Mouse (Mus musculus): ENCODE data around the gene Egfem1.

- TF ChIP-seq POLR2A (IDR thresholded peaks at IDR 0.05; ENCODE audit: extremely low read depth, insufficient read depth, low read length) (no peak), CTCF (IDR thresholded peaks at IDR 0.05; ENCODE audit: extremely low read depth, insufficient read depth, low read length) (no peak)
Observed at GRCm38 (mm10) chr3:29525298-29525962, 443.6 kb downstream of the Egfem1 start.

Measured in cortical plate, adult 2 months (tissue).